Mouse (Mus musculus) spleen, adult 2 months (tissue): ENCODE measurements around the gene Olfr69. TPM values are rescaled to one million over a fixed set of nuclear protein-coding genes. Genes with fewer than 3 reads are reported as not detected.
"Not testable (repeated sequence)": the region's sequence is repeated elsewhere in the genome, so short reads cannot be mapped to it uniquely, and the experiment has no call there.

Experiments
- DNase-seq, 2 experiments: peaks; one replicate each; pipeline versions ENCODE4 v3.0.0 to v3.0.0-alpha.2; 2012 to 2021; ENCODE audit warnings: low spot score in 2 of 2, low read depth in 1 of 2
- H3K27ac ChIP-seq: fragments of 200-500 bp; 2 replicates; pipeline ENCODE4 v1.5.1; 2012; ENCODE audit warnings: low read length, inconsistent platforms; ENCODE audit not compliant: insufficient read depth
- H3K27me3 ChIP-seq: fragments of 200-500 bp; 2 replicates; pipeline ENCODE4 v1.6.1; 2012; ENCODE audit warnings: mild to moderate bottlenecking, moderate library complexity, low read length, inconsistent platforms; ENCODE audit not compliant: control insufficient read depth, insufficient read depth
- H3K36me3 ChIP-seq: fragments of 200-500 bp; 2 replicates; pipeline ENCODE4 v1.6.1; 2012; ENCODE audit warnings: mild to moderate bottlenecking, low read length, inconsistent platforms; ENCODE audit not compliant: control insufficient read depth, insufficient read depth
- H3K4me1 ChIP-seq: fragments of 200-500 bp; 2 replicates; pipeline ENCODE4 v1.6.1; 2011; ENCODE audit warnings: inconsistent platforms; ENCODE audit not compliant: control insufficient read depth, insufficient read depth, insufficient read length
- H3K4me3 ChIP-seq: fragments of 200-500 bp; 2 replicates; pipeline ENCODE4 v1.5.1; 2011; ENCODE audit warnings: mild to moderate bottlenecking, inconsistent platforms; ENCODE audit not compliant: insufficient read depth, insufficient read length; ENCODE audit errors: extremely low read depth
- CTCF ChIP-seq: fragments of 200-500 bp; IDR thresholded peaks from 2 replicates; pipeline ENCODE4 v1.5.1; 2011; ENCODE audit warnings: mild to moderate bottlenecking, inconsistent platforms; ENCODE audit not compliant: insufficient read depth, insufficient read length, insufficient replicate concordance; ENCODE audit errors: extremely low read depth
- POLR2A ChIP-seq: fragments of 200-500 bp; IDR thresholded peaks from 2 replicates; pipeline ENCODE4 v1.6.1; 2011; ENCODE audit warnings: low read depth, low read length, inconsistent platforms
- WGBS: fragments of 180-500 bp; shearing (Covaris S2); methylation state at CpG from one replicate; pipeline ENCODE4 v1.1.7; 2018; 5-methylcytosine and 5-hydroxymethylcytosine counted together
- polyA plus RNA-seq: library from polyadenylated mRNA; depleted of rRNA; stranded (reverse); fragments of >200 nt; gene quantifications from 2 replicates; pipeline ENCODE4 v1.2.3, GENCODE M21; 2012; rRNA removed

Gene Olfr69
- polyA plus RNA-seq, result not detected in 2 replicates

GRCm38 (mm10) chr7:103771494-103771893 is at the start of gene Olfr69:
Gene Olfr69 (minus strand): TSS chr7:103771594.
- no peaks in the 10 kb centered on the region for H3K4me1 ChIP-seq
- WGBS, result 79% methylated on average over 2 of the region's 2 CpGs
- H3K27ac ChIP-seq, result no peak within 1 kb of the TSS
- TF ChIP-seq POLR2A (no peak), CTCF (no peak)
- H3K27me3 ChIP-seq, result no peaks in the 10 kb centered on the region
- no peaks in the 10 kb centered on the region for H3K36me3 ChIP-seq
- H3K4me3 ChIP-seq, result no peak within 1 kb of the TSS
- DNase-seq, result no peak

GRCm38 (mm10) chr7:103815085-103815484 is 43.7 kb upstream of the Olfr69 start:
- H3K36me3 ChIP-seq, H3K4me1 ChIP-seq, H3K27ac ChIP-seq, H3K4me3 ChIP-seq, H3K27me3 ChIP-seq, DNase-seq: not testable (repeated sequence)
- 22% methylated on average over 1 of the region's 2 CpGs for WGBS

GRCm38 (mm10) chr7:103813766-103814165 is 42.4 kb upstream of the Olfr69 start, which contains the start of gene Hbb-bt:
Gene Hbb-bt (minus strand): TSS chr7:103813996.
- no peaks in the 10 kb centered on the region for H3K27me3 ChIP-seq
- H3K4me1 ChIP-seq, result peaks cover 10% of the 10 kb centered on the region
- WGBS, result 72% methylated on average over 3 of the region's 3 CpGs
- TF ChIP-seq CTCF, result no peak
- no peak for TF ChIP-seq POLR2A
- peak within 1 kb of the TSS; percentile 1 for H3K27ac ChIP-seq
- no peak for DNase-seq
- peak within 1 kb of the TSS; percentile 1; the same call in 1 of the 2 replicates for H3K4me3 ChIP-seq
- no peaks in the 10 kb centered on the region for H3K36me3 ChIP-seq

- H3K36me3 ChIP-seq, DNase-seq, H3K4me1 ChIP-seq, H3K4me3 ChIP-seq, H3K27ac ChIP-seq, H3K27me3 ChIP-seq: not testable (repeated sequence)
- no CpG with 5 or more reads among the region's 3 CpGs for WGBS
Measured at GRCm38 (mm10) chr7:103813152-103813551, 41.8 kb upstream of the Olfr69 start.

- no peaks in the 10 kb centered on the region for H3K36me3 ChIP-seq
- 11% methylated on average over 1 of the region's 1 CpGs for WGBS
- H3K4me3 ChIP-seq, result peak overlapping the region; percentile 14; the same call in 1 of the 2 replicates
- H3K27me3 ChIP-seq, result no peaks in the 10 kb centered on the region
- DNase-seq, result peak in 1 of 2 experiments; percentile 36
- TF ChIP-seq CTCF (no peak), POLR2A (no peak)
- H3K4me1 ChIP-seq, result peaks cover 10% of the 10 kb centered on the region
- peak overlapping the region; percentile 81; the same call in 1 of the 2 replicates for H3K27ac ChIP-seq
Measured at GRCm38 (mm10) chr7:103812174-103812573, 40.8 kb upstream of the Olfr69 start.

- no peak for DNase-seq
- H3K27ac ChIP-seq, result no peak overlapping the region
- H3K4me3 ChIP-seq, result no peak overlapping the region; the same call in 1 of the 2 replicates
- 89% methylated on average over 1 of the region's 1 CpGs for WGBS
- no peaks in the 10 kb centered on the region for H3K27me3 ChIP-seq
- peaks cover 10% of the 10 kb centered on the region for H3K4me1 ChIP-seq
- TF ChIP-seq POLR2A, result no peak
- TF ChIP-seq CTCF, result no peak
- H3K36me3 ChIP-seq, result no peaks in the 10 kb centered on the region
Measured at GRCm38 (mm10) chr7:103811223-103811845, 39.9 kb upstream of the Olfr69 start.

- Histone ChIP-seq H3K27ac (no peak overlapping the region), H3K4me1 (peaks cover 10% of the 10 kb centered on the region), H3K27me3 (no peaks in the 10 kb centered on the region), H3K4me3 (no peak overlapping the region), H3K36me3 (no peaks in the 10 kb centered on the region)
- no peak for TF ChIP-seq POLR2A
- TF ChIP-seq CTCF, result no peak
- DNase-seq, result no peak
- 88% methylated on average over 3 of the region's 3 CpGs for WGBS
Measured at GRCm38 (mm10) chr7:103810746-103811145, 39.4 kb upstream of the Olfr69 start.
